Mouse (Mus musculus): ENCODE results near the gene Rab15.
"Not testable (repeated sequence)": the region's sequence is repeated elsewhere in the genome, so short reads cannot be mapped to it uniquely, and the experiment has no call there.

The Rab15 gene

GRCm38 (mm10) chr12:76818908-76819307 is 3.8 kb downstream of the Rab15 start:
- no peak for DNase-seq (ENCODE audit: low read depth, low spot score)

GRCm38 (mm10) chr12:76818120-76818519 is 4.6 kb downstream of the Rab15 start:
- DNase-seq (ENCODE audit: low read depth, low spot score) = no peak

GRCm38 (mm10) chr12:76817176-76817575 is 5.5 kb downstream of the Rab15 start:
- DNase-seq (ENCODE audit: low read depth, low spot score) = no peak

GRCm38 (mm10) chr12:76816720-76817119 is 6.0 kb downstream of the Rab15 start:
- DNase-seq (ENCODE audit: low read depth, low spot score) = no peak

- DNase-seq (ENCODE audit: low read depth, low spot score) = no peak
Measured at GRCm38 (mm10) chr12:76814120-76814519, 8.6 kb downstream of the Rab15 start.

- DNase-seq (ENCODE audit: low read depth, low spot score) = no peak
Measured at GRCm38 (mm10) chr12:76813543-76813942, 9.2 kb downstream of the Rab15 start.

- DNase-seq (ENCODE audit: low read depth, low spot score) = no peak
Measured at GRCm38 (mm10) chr12:76811006-76811405, 11.7 kb downstream of the Rab15 start.

GRCm38 (mm10) chr12:76810491-76810890 is 12.2 kb downstream of the Rab15 start:
- DNase-seq (ENCODE audit: low read depth, low spot score) = no peak

- no peak for DNase-seq (ENCODE audit: low read depth, low spot score)
Measured at GRCm38 (mm10) chr12:76807796-76808195, 14.9 kb downstream of the Rab15 start.

- DNase-seq (ENCODE audit: low read depth, low spot score) = no peak
Measured at GRCm38 (mm10) chr12:76805056-76805811, 17.5 kb downstream of the Rab15 start.

- DNase-seq (ENCODE audit: low read depth, low spot score) = peak; percentile 46
Measured at GRCm38 (mm10) chr12:76803700-76804252, 18.9 kb downstream of the Rab15 start.

GRCm38 (mm10) chr12:76803028-76803427 is 19.7 kb downstream of the Rab15 start:
- DNase-seq (ENCODE audit: low read depth, low spot score) = no peak

GRCm38 (mm10) chr12:76798008-76798720 is 24.5 kb downstream of the Rab15 start:
- DNase-seq (ENCODE audit: low read depth, low spot score) = no peak

- no peak for DNase-seq (ENCODE audit: low read depth, low spot score)
Measured at GRCm38 (mm10) chr12:76796938-76797539, 25.7 kb downstream of the Rab15 start.

GRCm38 (mm10) chr12:76795350-76795749 is 27.4 kb downstream of the Rab15 start, which contains the start of gene Gpx2:
TSS of gene Gpx2 (minus strand) at chr12:76795554.
- no peak for DNase-seq (ENCODE audit: low read depth, low spot score)

- not testable (repeated sequence) for DNase-seq (ENCODE audit: low read depth, low spot score)
Measured at GRCm38 (mm10) chr12:76792540-76792939, 30.2 kb downstream of the Rab15 start.

GRCm38 (mm10) chr12:76790446-76791084 is 32.1 kb downstream of the Rab15 start:
- no peak for DNase-seq (ENCODE audit: low read depth, low spot score)

- no peak for DNase-seq (ENCODE audit: low read depth, low spot score)
Measured at GRCm38 (mm10) chr12:76784056-76784619, 38.6 kb downstream of the Rab15 start.

- no peak for DNase-seq (ENCODE audit: low read depth, low spot score)
Measured at GRCm38 (mm10) chr12:76780639-76781468, 41.9 kb downstream of the Rab15 start.

GRCm38 (mm10) chr12:76779951-76780350 is 42.8 kb downstream of the Rab15 start:
- DNase-seq (ENCODE audit: low read depth, low spot score) = no peak
